Mouse (Mus musculus) liver, adult 2 months (tissue): ENCODE measurements around the gene Icam5. TPM values are rescaled to one million over a fixed set of nuclear protein-coding genes. Genes with fewer than 3 reads are reported as not detected.

Experiments used
- DNase-seq: peaks from one replicate; pipeline ENCODE4 v3.0.0-alpha.2; 2011; ENCODE audit warnings: low read depth, low spot score; ENCODE audit errors: extremely low read depth
- H3K27ac ChIP-seq: fragments of 200-500 bp; replicated peaks from 2 replicates; pipeline ENCODE4 v1.5.1; 2012; ENCODE audit warnings: low read depth, mild to moderate bottlenecking, control low read depth, inconsistent platforms, low read length; ENCODE audit not compliant: insufficient read depth
- H3K27me3 ChIP-seq: fragments of 200-500 bp; 2 replicates; pipeline ENCODE4 v1.6.1; 2012; ENCODE audit warnings: mild to moderate bottlenecking, moderate library complexity, low read length, inconsistent platforms; ENCODE audit not compliant: control insufficient read depth, insufficient read depth
- H3K36me3 ChIP-seq: fragments of 200-500 bp; 2 replicates; pipeline ENCODE4 v1.6.1; 2012; ENCODE audit warnings: low read length, inconsistent platforms; ENCODE audit not compliant: control insufficient read depth, insufficient read depth
- H3K4me1 ChIP-seq: fragments of 200-500 bp; 2 replicates; pipeline ENCODE4 v1.6.1; 2011; ENCODE audit warnings: low read length; ENCODE audit not compliant: control insufficient read depth, insufficient read depth
- H3K4me3 ChIP-seq: fragments of 200-500 bp; 2 replicates; pipeline ENCODE4 v1.5.1; 2011; ENCODE audit warnings: low read depth, mild to moderate bottlenecking, control low read depth, low read length, moderate library complexity; ENCODE audit not compliant: insufficient read depth
- H3K79me2 ChIP-seq: fragments of 200-500 bp; 2 replicates; pipeline ENCODE4 v1.6.1; 2012; ENCODE audit warnings: inconsistent platforms, mild to moderate bottlenecking, low read length, moderate library complexity; ENCODE audit not compliant: control insufficient read depth, insufficient read depth
- H3K9ac ChIP-seq: fragments of 200-500 bp; 2 replicates; pipeline ENCODE4 v1.6.1; 2012; ENCODE audit warnings: low read depth, mild to moderate bottlenecking, control low read depth, inconsistent platforms, low read length
- CTCF ChIP-seq: fragments of 200-500 bp; IDR thresholded peaks from 2 replicates; pipeline ENCODE4 v1.5.1; 2011; ENCODE audit warnings: low read depth, low read length, control low read depth
- POLR2A ChIP-seq: fragments of 200-500 bp; IDR thresholded peaks from 2 replicates; pipeline ENCODE4 v1.6.1; 2011; ENCODE audit warnings: low read length, control low read depth; ENCODE audit not compliant: insufficient read depth; ENCODE audit errors: extremely low read depth
- WGBS: fragments of 180-500 bp; shearing (Covaris S2); methylation state at CpG from one replicate; pipeline ENCODE4 v1.1.7; 2018; 5-methylcytosine and 5-hydroxymethylcytosine counted together
- polyA plus RNA-seq: library from polyadenylated mRNA; depleted of rRNA; stranded (reverse); fragments of >200 nt; gene quantifications from 2 replicates; pipeline ENCODE4 v1.2.3, GENCODE M21; 2012
- total RNA-seq: library from RNA; depleted of rRNA; stranded (reverse); fragments of >200 nt; gene quantifications from 2 replicates; pipeline ENCODE4 v1.2.3, GENCODE M21; 2014

Gene Icam5
- total and polyA plus RNA-seq, 2 experiments, result 0.09 TPM; not detected in 1

DNA sequence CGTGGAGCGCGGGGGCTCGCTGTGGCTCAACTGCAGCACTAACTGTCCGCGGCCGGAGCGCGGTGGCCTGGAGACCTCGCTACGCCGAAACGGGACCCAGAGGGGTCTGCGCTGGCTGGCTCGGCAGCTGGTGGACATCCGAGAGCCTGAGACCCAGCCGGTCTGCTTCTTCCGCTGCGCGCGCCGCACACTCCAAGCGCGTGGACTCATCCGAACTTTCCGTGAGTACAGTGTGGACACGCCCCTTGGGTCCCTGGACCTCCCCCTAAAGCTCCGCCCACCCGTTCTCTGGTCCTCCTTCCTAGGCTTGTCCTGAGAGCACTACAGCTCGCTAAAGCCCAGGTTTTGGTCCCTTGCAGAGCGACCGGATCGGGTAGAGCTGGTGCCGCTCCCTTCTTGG is 1.3 kb downstream of the Icam5 start:
- Histone ChIP-seq H3K27ac (no peak overlapping the region), H3K27me3 (peaks cover 27% of the 10 kb centered on the region), H3K36me3 (no peaks in the 10 kb centered on the region), H3K9ac (peak overlapping the region; percentile 59), H3K79me2 (no peaks in the 10 kb centered on the region), H3K4me3 (peak overlapping the region; percentile 60), H3K4me1 (peaks cover 24% of the 10 kb centered on the region)
- no peak for TF ChIP-seq POLR2A
- TF ChIP-seq CTCF, result no peak
- 1% methylated on average over 34 of the region's 34 CpGs for WGBS
- peak; percentile 82 for DNase-seq

- 15% methylated on average over 17 of the region's 17 CpGs for WGBS
- H3K27ac ChIP-seq, result no peak overlapping the region
- H3K79me2 ChIP-seq, result no peaks in the 10 kb centered on the region
- H3K4me3 ChIP-seq, result no peak overlapping the region
- H3K36me3 ChIP-seq, result no peaks in the 10 kb centered on the region
- peaks cover 30% of the 10 kb centered on the region for H3K27me3 ChIP-seq
- TF ChIP-seq CTCF (no peak), POLR2A (no peak)
- no peak for DNase-seq
- peaks cover 24% of the 10 kb centered on the region for H3K4me1 ChIP-seq
- H3K9ac ChIP-seq, result no peak overlapping the region
Observed at GRCm38 (mm10) chr9:21034481-21035085, 2.7 kb downstream of the Icam5 start.

- Histone ChIP-seq H3K4me1 (peaks cover 16% of the 10 kb centered on the region; the same call in 1 of the 2 replicates), H3K27ac (no peak overlapping the region), H3K9ac (no peak overlapping the region), H3K27me3 (peaks cover 30% of the 10 kb centered on the region), H3K4me3 (no peak overlapping the region), H3K79me2 (no peaks in the 10 kb centered on the region), H3K36me3 (no peaks in the 10 kb centered on the region)
- WGBS, result 37% methylated on average over 9 of the region's 9 CpGs
- DNase-seq, result no peak
- TF ChIP-seq CTCF (no peak), POLR2A (no peak)
Observed at GRCm38 (mm10) chr9:21035586-21035985, 3.7 kb downstream of the Icam5 start.

- WGBS, result 9% methylated on average over 20 of the region's 20 CpGs
- Histone ChIP-seq H3K4me3 (no peak overlapping the region), H3K27me3 (peaks cover 30% of the 10 kb centered on the region), H3K27ac (no peak overlapping the region), H3K36me3 (no peaks in the 10 kb centered on the region), H3K4me1 (peaks cover 13% of the 10 kb centered on the region; the same call in 1 of the 2 replicates), H3K79me2 (no peaks in the 10 kb centered on the region), H3K9ac (no peak overlapping the region)
- TF ChIP-seq POLR2A, result no peak
- no peak for TF ChIP-seq CTCF
- no peak for DNase-seq
Observed at GRCm38 (mm10) chr9:21036161-21036560, 4.3 kb downstream of the Icam5 start.

GRCm38 (mm10) chr9:21036666-21037065 is 4.8 kb downstream of the Icam5 start:
- DNase-seq, result no peak
- Histone ChIP-seq H3K4me1 (peaks cover 9% of the 10 kb centered on the region; the same call in 1 of the 2 replicates), H3K4me3 (no peak overlapping the region), H3K9ac (no peak overlapping the region), H3K27ac (no peak overlapping the region), H3K27me3 (peaks cover 30% of the 10 kb centered on the region), H3K79me2 (no peaks in the 10 kb centered on the region), H3K36me3 (no peaks in the 10 kb centered on the region)
- WGBS, result 5% methylated on average over 22 of the region's 22 CpGs
- TF ChIP-seq POLR2A, result no peak
- TF ChIP-seq CTCF, result no peak

DNA sequence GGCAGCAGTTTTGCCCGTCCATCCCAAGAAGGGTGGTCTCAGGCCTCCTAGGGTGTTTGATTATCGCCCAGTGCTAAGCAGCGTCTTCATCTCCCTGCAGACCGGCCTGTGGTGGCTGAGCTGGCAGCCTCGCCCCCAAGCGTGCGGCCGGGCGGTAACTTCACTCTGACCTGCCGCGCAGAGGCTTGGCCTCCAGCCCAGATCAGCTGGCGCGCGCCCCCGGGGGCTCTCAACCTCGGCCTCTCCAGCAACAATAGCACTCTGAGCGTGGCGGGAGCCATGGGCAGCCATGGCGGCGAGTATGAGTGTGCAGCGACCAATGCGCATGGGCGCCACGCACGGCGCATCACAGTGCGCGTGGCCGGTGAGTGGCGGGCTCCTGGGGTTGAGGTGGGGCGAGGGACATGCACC is 5.6 kb downstream of the Icam5 start:
- no peak overlapping the region for H3K9ac ChIP-seq
- no peaks in the 10 kb centered on the region for H3K79me2 ChIP-seq
- DNase-seq, result no peak

More for the DNA sequence above, 5.6 kb downstream of the Icam5 start:
- WGBS, result 9% methylated on average over 31 of the region's 31 CpGs
- H3K27ac ChIP-seq, result no peak overlapping the region
- no peak overlapping the region for H3K4me3 ChIP-seq
- TF ChIP-seq POLR2A (no peak), CTCF (no peak)
- peaks cover 30% of the 10 kb centered on the region for H3K27me3 ChIP-seq
- no peaks in the 10 kb centered on the region for H3K36me3 ChIP-seq
- peaks cover 9% of the 10 kb centered on the region; the same call in 1 of the 2 replicates for H3K4me1 ChIP-seq
